Mouse (Mus musculus) frontal cortex, postnatal 10 days (tissue): ENCODE results near the gene Pde4c.

Experiments
- DNase-seq, 2 experiments: peaks; one replicate each; pipeline ENCODE4 v3.0.0; 2022; ENCODE audit warnings: low spot score in 2 of 2, mixed read lengths in 1 of 2

The Pde4c gene

GRCm38 (mm10) chr8:70723486-70724210, at the start of gene Pde4c:
TSS of gene Pde4c (plus strand) at chr8:70723720.
- DNase-seq, result no peak

GRCm38 (mm10) chr8:70674109-70674508, 49.4 kb upstream of the Pde4c start:
- no peak for DNase-seq

- no peak for DNase-seq
These were observed 48.8 kb upstream of the Pde4c start for GRCm38 (mm10) chr8:70674716-70675115.

- no peak for DNase-seq
These were observed 48.2 kb upstream of the Pde4c start for GRCm38 (mm10) chr8:70675336-70675735.

GRCm38 (mm10) chr8:70677451-70678080, 46.0 kb upstream of the Pde4c start:
- DNase-seq, result no peak

DNA sequence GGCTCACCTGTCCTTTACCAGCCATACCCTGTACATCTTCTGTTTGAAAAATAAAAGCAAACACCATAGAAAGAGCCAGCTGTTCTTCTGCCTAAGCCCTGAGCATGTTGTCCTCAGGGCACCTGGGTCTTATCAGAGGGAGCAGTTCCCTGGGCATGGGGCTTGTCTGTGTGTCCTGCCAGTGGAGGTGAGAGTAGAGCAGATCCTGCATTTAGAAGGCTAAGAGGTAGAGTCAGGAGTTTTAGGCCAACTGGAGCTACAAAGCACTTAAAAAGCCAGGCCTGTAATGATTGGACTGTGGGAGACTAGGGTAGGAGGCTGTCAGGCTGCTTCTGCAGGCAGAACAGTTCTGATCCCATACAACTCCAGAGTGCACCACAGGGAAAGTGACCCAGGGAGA, 44.8 kb upstream of the Pde4c start:
- no peak for DNase-seq

DNA sequence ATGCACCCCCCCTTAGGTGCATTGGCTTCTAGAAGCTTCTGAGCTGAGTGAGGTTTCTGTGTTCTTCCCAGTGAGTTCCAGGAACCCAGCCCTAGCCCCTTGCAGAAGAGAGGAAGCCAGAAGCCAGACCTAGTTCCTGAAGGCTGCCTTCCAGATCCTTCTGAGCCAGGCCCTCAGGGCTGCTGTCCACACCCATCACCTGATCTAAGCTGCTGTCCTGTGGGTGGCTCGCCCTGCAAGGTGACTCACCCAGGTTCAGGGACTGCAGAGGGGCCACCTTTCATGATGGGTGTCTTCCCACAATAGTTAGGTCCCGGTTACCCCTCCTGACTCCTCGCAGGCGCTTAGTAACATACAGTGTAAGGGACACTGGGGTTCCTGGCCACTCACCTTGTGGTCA, 44.1 kb upstream of the Pde4c start:
- DNase-seq, result no peak

GRCm38 (mm10) chr8:70680039-70680438, 43.5 kb upstream of the Pde4c start:
- no peak for DNase-seq

GRCm38 (mm10) chr8:70681410-70681809, 42.1 kb upstream of the Pde4c start:
- no peak for DNase-seq

DNA sequence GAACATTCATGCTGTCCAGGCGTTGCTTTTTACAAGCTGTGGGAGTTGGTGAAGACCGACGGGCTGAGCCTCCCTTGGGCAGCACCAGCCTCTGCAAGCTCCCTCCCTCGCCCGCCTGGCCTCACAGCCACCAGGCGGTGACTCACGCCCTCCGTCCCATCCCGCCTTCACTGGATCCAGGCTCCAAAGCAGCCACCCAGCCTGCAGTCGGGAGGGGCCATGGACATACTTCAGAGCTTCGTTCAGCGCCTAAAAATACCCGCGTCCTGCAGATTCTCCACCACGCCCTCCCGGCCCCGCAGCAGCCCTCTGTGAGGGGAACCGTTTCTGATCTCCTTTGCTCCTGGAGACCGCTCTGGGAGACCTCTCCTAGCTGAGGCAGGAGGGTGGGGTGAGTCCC, 41.3 kb upstream of the Pde4c start:
- no peak for DNase-seq

- no peak for DNase-seq
These were observed 40.8 kb upstream of the Pde4c start for GRCm38 (mm10) chr8:70682692-70683091.

GRCm38 (mm10) chr8:70684291-70684690, 39.2 kb upstream of the Pde4c start:
- peak; percentile 63 to 82 for DNase-seq

DNA sequence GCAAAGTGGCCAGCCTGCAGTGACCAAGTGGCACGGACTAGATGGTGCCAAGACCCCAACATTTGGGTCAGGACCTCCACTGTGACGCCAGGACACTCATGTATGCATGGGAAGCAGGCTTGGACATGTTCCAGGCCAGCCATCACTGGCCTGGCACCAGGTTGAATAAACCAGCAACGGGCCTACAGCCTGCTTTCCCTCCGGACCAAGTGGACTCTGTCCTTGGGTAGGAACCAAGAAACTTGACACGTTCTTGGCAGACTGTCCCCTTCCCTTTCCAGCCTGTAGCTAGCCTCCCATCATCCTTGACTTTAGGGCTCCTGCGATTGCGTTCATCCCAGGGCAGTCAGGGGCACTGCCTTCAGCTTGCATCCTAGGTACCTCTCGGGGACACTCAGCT, 35.9 kb upstream of the Pde4c start:
- no peak for DNase-seq

- DNase-seq, result no peak
These were observed 35.4 kb upstream of the Pde4c start for GRCm38 (mm10) chr8:70688136-70688535.

DNA sequence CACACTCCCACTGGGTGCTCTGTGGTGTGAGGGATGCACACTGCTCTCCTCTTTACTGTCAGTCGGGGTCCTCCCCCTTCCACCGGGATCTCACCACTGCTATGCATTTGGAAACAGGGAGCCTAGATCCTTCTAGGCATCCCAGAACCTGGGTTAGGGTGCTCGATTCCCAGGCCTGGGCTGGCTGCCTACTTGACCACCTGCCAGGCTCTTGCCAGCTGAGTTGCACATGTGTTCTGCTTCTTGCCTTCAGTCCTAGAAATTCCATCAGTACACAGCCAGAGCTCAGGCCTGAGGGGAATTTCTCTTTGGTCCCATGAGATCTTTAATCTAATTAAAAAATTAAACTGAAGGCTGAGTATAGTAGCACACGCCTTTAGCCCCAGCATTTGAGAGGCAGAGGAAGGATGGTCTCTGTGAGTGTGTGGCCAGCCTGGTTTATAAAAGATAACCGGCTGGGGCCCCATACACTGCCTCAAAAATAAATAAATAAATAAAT, 33.6 kb upstream of the Pde4c start:
- no peak for DNase-seq

DNA sequence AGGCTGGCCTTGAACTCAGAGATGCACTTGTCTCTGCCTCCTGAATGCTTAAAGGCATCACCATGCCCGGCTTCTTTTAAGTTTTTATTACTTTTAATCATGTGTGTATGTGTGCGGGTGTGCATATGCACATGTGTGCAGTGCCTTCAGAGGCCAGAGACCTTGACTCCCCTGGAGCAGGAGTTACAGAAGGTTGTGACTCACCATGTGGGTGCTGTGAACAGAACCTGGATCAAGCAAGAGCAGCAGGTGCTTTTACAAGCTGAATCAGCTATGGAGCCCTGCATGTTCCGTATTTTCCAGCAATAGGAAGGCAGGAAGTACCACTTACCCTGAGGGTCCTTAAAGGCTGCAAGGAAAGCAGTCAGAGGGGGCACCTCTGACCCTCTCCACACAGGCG, 32.3 kb upstream of the Pde4c start:
- no peak for DNase-seq

GRCm38 (mm10) chr8:70691727-70692231, 31.7 kb upstream of the Pde4c start:
- no peak for DNase-seq

DNA sequence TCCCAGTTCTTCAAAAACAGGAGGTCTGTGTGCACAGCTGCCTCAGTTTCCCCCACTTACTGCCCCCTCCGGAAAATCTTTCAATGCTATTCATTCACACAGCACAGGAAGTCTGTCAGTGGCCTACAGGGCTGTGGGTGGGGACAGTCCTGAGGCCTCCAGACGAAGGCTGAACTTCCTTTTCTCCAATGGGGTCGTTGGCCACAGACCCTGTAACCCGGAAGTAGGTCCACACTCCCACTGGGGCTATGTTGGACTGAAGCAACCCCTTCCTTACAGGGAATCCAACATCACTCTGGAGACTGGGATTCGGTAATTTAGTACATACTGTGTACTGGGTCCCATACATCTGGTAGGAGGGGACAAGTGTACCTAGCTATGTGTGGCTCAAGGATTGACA, 29.9 kb upstream of the Pde4c start:
- DNase-seq, result no peak

GRCm38 (mm10) chr8:70695318-70696018, 28.1 kb upstream of the Pde4c start:
- no peak for DNase-seq

DNA sequence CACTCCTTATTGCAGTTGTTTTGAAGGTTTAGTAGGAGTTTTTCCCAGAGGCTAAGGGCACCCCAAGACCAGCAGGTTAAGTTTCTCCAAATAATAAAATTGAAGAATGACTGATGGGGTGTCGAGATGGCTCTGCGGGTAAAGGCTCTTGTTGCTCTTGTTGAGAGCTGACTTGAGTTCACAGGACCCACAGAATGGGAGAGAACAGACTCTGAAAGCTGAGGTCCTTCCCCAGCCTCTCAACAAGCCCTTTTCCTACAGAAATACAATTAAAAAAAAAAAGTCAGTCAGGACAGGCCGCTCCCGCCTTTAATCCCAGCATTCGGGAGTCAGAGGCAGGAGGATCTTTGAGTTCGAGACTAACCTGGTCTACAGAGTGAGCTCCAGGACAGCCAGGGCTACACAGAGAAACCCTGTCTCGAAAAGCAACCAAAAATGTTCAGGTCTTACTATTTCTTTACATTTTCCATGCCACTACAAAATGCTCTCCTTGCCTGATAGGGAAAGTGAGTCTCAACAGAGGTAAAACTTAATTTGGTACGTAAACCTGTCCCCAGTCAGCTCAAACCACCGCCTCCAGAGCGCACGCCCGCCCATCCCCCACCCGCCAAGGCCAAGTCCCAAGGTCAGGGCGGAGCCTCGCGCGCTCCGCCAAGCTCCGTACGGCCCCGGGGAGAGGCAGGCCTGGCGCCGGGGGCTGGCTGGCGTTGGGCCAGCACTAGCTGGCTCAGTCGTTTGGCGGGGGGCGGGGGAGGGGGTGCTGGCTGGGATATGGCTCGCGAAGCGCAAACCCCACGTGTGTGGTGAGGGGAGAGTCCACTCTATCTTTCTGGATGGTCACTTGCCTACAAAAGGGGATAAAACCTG, 27.3 kb upstream of the Pde4c start:
- peak in 1 of 2 experiments; percentile 50 for DNase-seq

GRCm38 (mm10) chr8:70696946-70697345, 26.6 kb upstream of the Pde4c start:
- DNase-seq, result no peak
